ENCODE assay signal across 24 mouse cellular contexts in genomic region chr11:22050864-22051263, GRCm38 (mm10). TPM values are rescaled to one million over a fixed set of nuclear protein-coding genes. Genes with fewer than 3 reads are reported as not detected.
DNase-seq lines count a peak whose midpoint lies in the region; ATAC-seq and TF ChIP-seq lines count a peak whose summit lies in the region.
"Had no signal": no experiment of that assay in that cellular context is flagged by ENCODE, and none has a peak within 500 bp of the region (broad histone marks: within the 10 kb centered on the region; RNA-seq: fewer than 3 reads in every experiment).

No protein-coding gene starts in this region.

- peak; percentile 12 for DNase-seq in kidney, adult 2 months
- DNase-seq in R1 (ENCODE audit: low read depth, low spot score), result peak; percentile 51
- DNase-seq in hindbrain, embryonic 11.5 days (ENCODE audit: low spot score), result no peak
- DNase-seq in spleen, postnatal 14 days (ENCODE audit: low spot score in 2 of 2), result no peak
- DNase-seq: cerebellum, adult 9-10 months; gastrocnemius, postnatal 25 days; heart, postnatal 4 days; liver, embryonic 13.5 days; lung, postnatal 4 days; right cerebral cortex, postnatal 4 days; thymus, postnatal 36 days had no signal

- no peak for ATAC-seq in kidney, embryonic 15.5 days (replicated peaks; ENCODE audit: low FRiP score)
- peak; percentile 59 for ATAC-seq in intestine, embryonic 16.5 days
- peak; percentile 53; the same call in 1 of the 2 replicates for ATAC-seq in stomach, embryonic 15.5 days (ENCODE audit: insufficient read depth, low FRiP score, low read depth)
- no peak for ATAC-seq in hindbrain, embryonic 11.5 days (ENCODE audit: low FRiP score)
- ATAC-seq: activated CD4-positive, CD25-positive, alpha-beta regulatory T cell, adult 4 months; forebrain, embryonic 14.5 days; hindbrain, postnatal 0 days had no signal

- no peak overlapping the region for H3K4me3 ChIP-seq in kidney, adult 2 months (ENCODE audit: insufficient read depth, low read depth, low read length)
- no peak overlapping the region for H3K4me3 ChIP-seq in kidney, embryonic 15.5 days (replicated peaks)
- no peak overlapping the region for H3K4me3 ChIP-seq in intestine, embryonic 16.5 days (ENCODE audit: low read length)
- no peak overlapping the region for H3K4me3 ChIP-seq in stomach, embryonic 15.5 days (replicated peaks)
- H3K4me3 ChIP-seq in hindbrain, embryonic 11.5 days (ENCODE audit: low read depth, low read length), result no peak overlapping the region
- H3K4me3 ChIP-seq: erythroblast, embryonic 14.5 days; heart, embryonic 15.5 days; limb, embryonic 13.5 days; liver, embryonic 13.5 days; lung, embryonic 15.5 days; midbrain, embryonic 10.5 days had no signal

- no peaks in the 10 kb centered on the region for H3K9me3 ChIP-seq in kidney, embryonic 15.5 days (replicated peaks)
- H3K9me3 ChIP-seq in intestine, embryonic 16.5 days (ENCODE audit: control insufficient read depth, low read length), result no peaks in the 10 kb centered on the region
- H3K9me3 ChIP-seq in stomach, embryonic 15.5 days, result no peaks in the 10 kb centered on the region
- H3K9me3 ChIP-seq in hindbrain, embryonic 11.5 days (ENCODE audit: control insufficient read depth, low read length), result no peaks in the 10 kb centered on the region
- H3K9me3 ChIP-seq: heart, embryonic 15.5 days; limb, embryonic 13.5 days; liver, embryonic 13.5 days; lung, embryonic 15.5 days; midbrain, embryonic 10.5 days had no signal

- WGBS in kidney, adult 2 months, result 57% methylated on average over 7 of the region's 7 CpGs
- WGBS in kidney, embryonic 15.5 days, result 66% methylated on average over 7 of the region's 7 CpGs
- 72% methylated on average over 7 of the region's 7 CpGs for WGBS in intestine, embryonic 16.5 days
- WGBS in stomach, embryonic 15.5 days, result 68% methylated on average over 7 of the region's 7 CpGs
- WGBS in hindbrain, embryonic 11.5 days, result 78% methylated on average over 7 of the region's 7 CpGs

- H3K27ac ChIP-seq in kidney, adult 2 months (ENCODE audit: insufficient read depth, low read depth, low read length), result 0 out of 2 replicates have a peak overlapping the region, but pooled peaks have one; percentile 8
- no peak overlapping the region for H3K27ac ChIP-seq in kidney, embryonic 15.5 days
- no peak overlapping the region for H3K27ac ChIP-seq in intestine, embryonic 16.5 days (ENCODE audit: low read length)
- H3K27ac ChIP-seq in stomach, embryonic 15.5 days, result no peak overlapping the region
- H3K27ac ChIP-seq in hindbrain, embryonic 11.5 days (ENCODE audit: low read depth, low read length), result no peak overlapping the region
- H3K27ac ChIP-seq: heart, embryonic 15.5 days; hindbrain, postnatal 0 days; limb, embryonic 13.5 days; liver, embryonic 13.5 days; lung, embryonic 15.5 days; midbrain, embryonic 10.5 days had no signal

- no peak for TF ChIP-seq POLR2A in kidney, adult 2 months (IDR thresholded peaks at IDR 0.05; ENCODE audit: low read depth, low read length)

- no peak for TF ChIP-seq CTCF in kidney, adult 2 months (conservative IDR thresholded peaks at IDR 0.05; ENCODE audit: insufficient read depth, insufficient read length, low read depth, low read length)

- H3K9ac ChIP-seq in kidney, embryonic 15.5 days, result no peak overlapping the region
- no peak overlapping the region for H3K9ac ChIP-seq in intestine, embryonic 16.5 days (ENCODE audit: low read depth, low read length)
- no peak overlapping the region for H3K9ac ChIP-seq in stomach, embryonic 15.5 days
- no peak overlapping the region for H3K9ac ChIP-seq in hindbrain, embryonic 11.5 days (ENCODE audit: low read depth, low read length)
- H3K9ac ChIP-seq: heart, embryonic 15.5 days; limb, embryonic 13.5 days; liver, embryonic 13.5 days; lung, embryonic 15.5 days had no signal

- no peaks in the 10 kb centered on the region for H3K36me3 ChIP-seq in kidney, adult 2 months (ENCODE audit: control insufficient read depth, insufficient read depth, low read length)
- H3K36me3 ChIP-seq in kidney, embryonic 15.5 days, result no peaks in the 10 kb centered on the region
- no peaks in the 10 kb centered on the region for H3K36me3 ChIP-seq in intestine, embryonic 16.5 days (ENCODE audit: control insufficient read depth, insufficient read depth, low read length)
- 0 out of 2 replicates have a peak, but pooled peaks cover 2% of the 10 kb centered on the region for H3K36me3 ChIP-seq in stomach, embryonic 15.5 days
- H3K36me3 ChIP-seq in hindbrain, embryonic 11.5 days (ENCODE audit: control insufficient read depth, insufficient read depth, low read length), result no peaks in the 10 kb centered on the region
- H3K36me3 ChIP-seq: liver, embryonic 13.5 days; lung, embryonic 15.5 days had no signal

- 0 out of 2 replicates have a peak, but pooled peaks cover 2% of the 10 kb centered on the region for H3K4me1 ChIP-seq in kidney, adult 2 months (ENCODE audit: control insufficient read depth, insufficient read depth, low read length)
- no peaks in the 10 kb centered on the region for H3K4me1 ChIP-seq in kidney, embryonic 15.5 days
- H3K4me1 ChIP-seq in intestine, embryonic 16.5 days (ENCODE audit: control insufficient read depth, insufficient read depth, low read length), result no peaks in the 10 kb centered on the region
- no peaks in the 10 kb centered on the region for H3K4me1 ChIP-seq in stomach, embryonic 15.5 days
- H3K4me1 ChIP-seq in hindbrain, embryonic 11.5 days (replicated peaks; ENCODE audit: control insufficient read depth, insufficient read depth, low read length), result no peaks in the 10 kb centered on the region
- H3K4me1 ChIP-seq: heart, embryonic 15.5 days; limb, embryonic 13.5 days; liver, embryonic 13.5 days; lung, embryonic 15.5 days had no signal

- no peaks in the 10 kb centered on the region for H3K27me3 ChIP-seq in kidney, adult 2 months (replicated peaks; ENCODE audit: control insufficient read depth, insufficient read depth, low read length)
- H3K27me3 ChIP-seq in kidney, embryonic 15.5 days, result no peaks in the 10 kb centered on the region
- no peaks in the 10 kb centered on the region for H3K27me3 ChIP-seq in intestine, embryonic 16.5 days (replicated peaks; ENCODE audit: control insufficient read depth, insufficient read depth, low read length)
- H3K27me3 ChIP-seq in stomach, embryonic 15.5 days (replicated peaks), result no peaks in the 10 kb centered on the region
- no peaks in the 10 kb centered on the region for H3K27me3 ChIP-seq in hindbrain, embryonic 11.5 days (ENCODE audit: control insufficient read depth, insufficient read depth, low read length)
- H3K27me3 ChIP-seq: heart, embryonic 15.5 days; limb, embryonic 13.5 days; liver, embryonic 13.5 days; lung, embryonic 15.5 days had no signal

- no peak overlapping the region for H3K4me2 ChIP-seq in kidney, embryonic 15.5 days
- no peak overlapping the region for H3K4me2 ChIP-seq in intestine, embryonic 16.5 days (ENCODE audit: low read depth, low read length)
- no peak overlapping the region for H3K4me2 ChIP-seq in stomach, embryonic 15.5 days
- no peak overlapping the region for H3K4me2 ChIP-seq in hindbrain, embryonic 11.5 days (replicated peaks; ENCODE audit: low read depth, low read length)
- H3K4me2 ChIP-seq: heart, embryonic 15.5 days; limb, embryonic 13.5 days; liver, embryonic 13.5 days; lung, embryonic 15.5 days had no signal

RNA-seq across cellular contexts. Expression of gene Otx1, which starts 48.2 kb away (rescaled TPM):
- polyA plus RNA-seq in kidney, adult 2 months (2012; rRNA removed), result not detected in 2 replicates
- polyA plus RNA-seq in kidney, embryonic 15.5 days (2015; fragmentation: Nextera tagmentation; extraction: Ambion mirVana), result 0.14 TPM in 1 of 2 replicates, not detected in the other
- polyA plus RNA-seq in intestine, embryonic 16.5 days (2015; fragmentation: Nextera tagmentation; extraction: Ambion mirVana), result not detected in 2 replicates
- polyA plus RNA-seq in stomach, embryonic 15.5 days (2015; fragmentation: Nextera tagmentation; extraction: Ambion mirVana), result 0.06 and 0.09 TPM in 2 replicates
- 2.0 and 3.0 TPM in 2 replicates for polyA plus RNA-seq in hindbrain, embryonic 11.5 days (2014; fragmentation: Nextera tagmentation; extraction: Ambion mirVana)
- polyA plus RNA-seq: erythroblast, embryonic 14.5 days; large intestine, adult 2 months; liver, embryonic 13.5 days; neural tube, embryonic 11.5 days had no signal

Comparison
In these comparisons a context has a peak if more than half of its experiments do, and no peak if none do; other contexts are left out.
1. DNase-seq: peak in kidney, adult 2 months (single experiment) and R1 (single experiment); none in hindbrain, embryonic 11.5 days (single experiment) and spleen, postnatal 14 days (0 of 2).
2. ATAC-seq: peak in intestine, embryonic 16.5 days (single experiment) and stomach, embryonic 15.5 days (single experiment); none in kidney, embryonic 15.5 days (single experiment) and hindbrain, embryonic 11.5 days (single experiment).